Mouse (Mus musculus) kidney, embryonic 14.5 days (tissue): ENCODE results near the gene Olfr1392. TPM values are rescaled to one million over a fixed set of nuclear protein-coding genes. Genes with fewer than 3 reads are reported as not detected.
"Not testable (repeated sequence)": the region's sequence is repeated elsewhere in the genome, so short reads cannot be mapped to it uniquely, and the experiment has no call there.

Experiments used
- ATAC-seq: fragments of 200-750 bp; cut with Nextera tagmentation; 2 replicates; pipeline ENCODE4 v1.8.0; 2017; ENCODE audit warnings: moderate number of reproducible peaks, mild to moderate bottlenecking, moderate TSS enrichment, moderate library complexity; ENCODE audit not compliant: low FRiP score, low TSS enrichment
- H3K27ac ChIP-seq: fragments of 300-500 bp; sonication (generic); 2 replicates; pipeline ENCODE4 v1.5.1; 2014; ENCODE audit warnings: low read depth, mild to moderate bottlenecking, low read length, moderate library complexity, mixed read lengths
- H3K27me3 ChIP-seq: fragments of 300-500 bp; sonication (generic); 2 replicates; pipeline ENCODE4 v1.6.1; 2014; ENCODE audit warnings: mild to moderate bottlenecking, low read length; ENCODE audit not compliant: control insufficient read depth, insufficient read depth
- H3K36me3 ChIP-seq: fragments of 300-500 bp; sonication (generic); 2 replicates; pipeline ENCODE4 v1.6.1; 2014; ENCODE audit warnings: low read length, mixed read lengths; ENCODE audit not compliant: control insufficient read depth, insufficient read depth
- H3K4me1 ChIP-seq: fragments of 300-500 bp; sonication (generic); 2 replicates; pipeline ENCODE4 v1.6.1; 2014; ENCODE audit warnings: low read length, mixed read lengths; ENCODE audit not compliant: control insufficient read depth, insufficient read depth
- H3K4me2 ChIP-seq: fragments of 300-500 bp; sonication (generic); replicated peaks from 2 replicates; pipeline ENCODE4 v1.6.1; 2014; ENCODE audit warnings: low read depth, mild to moderate bottlenecking, low read length
- H3K4me3 ChIP-seq: fragments of 300-500 bp; sonication (generic); 2 replicates; pipeline ENCODE4 v1.5.1; 2014; ENCODE audit warnings: mild to moderate bottlenecking, low read length
- H3K9ac ChIP-seq: fragments of 300-500 bp; sonication (generic); 2 replicates; pipeline ENCODE4 v1.6.1; 2014; ENCODE audit warnings: low read depth, mild to moderate bottlenecking, low read length, moderate library complexity
- H3K9me3 ChIP-seq: fragments of 300-500 bp; sonication (generic); 2 replicates; pipeline ENCODE4 v1.6.1; 2016; ENCODE audit warnings: low read length; ENCODE audit not compliant: control insufficient read depth
- WGBS: fragments of 180-500 bp; shearing (Covaris S2); extraction: QIAGEN DNeasy Blood & Tissue Kit; methylation state at CpG from one replicate; pipeline ENCODE4 v1.1.7; 2014; 5-methylcytosine and 5-hydroxymethylcytosine counted together
- polyA plus RNA-seq: library from polyadenylated mRNA; unstranded; fragments of >200 nt; fragmentation: Nextera tagmentation; extraction: Ambion mirVana; gene quantifications from 2 replicates; pipeline ENCODE4 v1.2.1, GENCODE M21; 2014

Olfr1392 gene
- polyA plus RNA-seq, result not detected in 2 replicates

DNA sequence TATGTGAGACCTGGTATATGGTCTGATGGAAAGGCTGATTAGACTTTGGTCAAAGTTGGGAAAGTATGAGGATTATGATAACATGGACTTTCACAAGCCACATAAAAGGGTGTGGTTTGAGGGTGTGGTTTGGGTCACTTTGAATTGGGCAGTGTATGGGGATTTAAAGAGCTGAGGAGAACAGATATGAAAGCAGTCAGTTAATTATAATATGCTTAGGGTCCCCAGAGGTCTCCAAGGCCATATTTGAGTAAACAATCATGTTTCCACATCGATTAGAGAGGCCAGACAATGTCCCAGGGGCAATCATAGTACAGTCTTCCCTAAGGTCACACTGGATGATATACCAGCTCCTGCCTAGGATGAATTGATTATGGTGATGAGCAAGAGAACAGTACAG, at the start of gene Olfr1392:
Gene Olfr1392, plus strand, starts transcription at position 301 of the 400 bp plus-strand sequence.
- not testable (repeated sequence) for H3K4me1 ChIP-seq, H3K4me3 ChIP-seq, H3K9me3 ChIP-seq, H3K27me3 ChIP-seq, H3K27ac ChIP-seq, H3K9ac ChIP-seq, H3K36me3 ChIP-seq, H3K4me2 ChIP-seq, ATAC-seq
- 53% methylated on average over 1 of the region's 1 CpGs for WGBS

DNA sequence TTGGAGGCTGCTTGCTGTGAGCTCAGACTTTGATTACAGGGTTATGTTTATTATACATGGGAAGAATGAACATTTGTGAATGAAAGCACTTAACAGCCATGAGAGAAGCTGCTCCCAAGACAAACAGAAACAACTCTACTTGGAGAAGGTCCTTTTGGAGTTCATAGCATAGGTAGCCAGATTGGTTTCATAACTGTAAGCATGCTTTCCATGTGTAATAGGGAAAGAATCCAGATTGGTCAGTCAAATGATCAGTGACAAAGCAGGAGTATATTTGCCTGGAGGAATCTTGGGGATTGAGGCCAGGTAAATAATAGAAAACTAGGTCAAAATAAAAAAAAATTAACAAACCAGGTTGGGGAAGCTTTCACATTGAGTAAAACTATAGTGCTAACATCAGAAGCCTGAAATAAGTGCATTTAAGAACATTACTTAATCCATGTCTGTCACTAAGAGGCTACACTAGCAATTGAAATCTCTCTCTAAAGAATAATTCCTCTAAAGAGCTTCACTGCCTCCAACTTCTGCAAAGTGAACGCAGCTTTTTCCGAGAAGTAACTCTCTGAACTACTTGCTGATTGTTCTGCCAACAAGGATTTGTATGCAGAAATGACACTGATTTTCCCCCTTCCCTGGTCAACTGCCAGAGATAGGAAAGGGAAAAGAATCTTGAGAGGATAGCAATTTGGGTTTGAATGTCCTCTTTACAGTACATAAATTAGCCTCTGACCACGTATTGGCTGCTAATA, 49.4 kb upstream of the Olfr1392 start:
- WGBS, result 72% methylated on average over 3 of the region's 3 CpGs

DNA sequence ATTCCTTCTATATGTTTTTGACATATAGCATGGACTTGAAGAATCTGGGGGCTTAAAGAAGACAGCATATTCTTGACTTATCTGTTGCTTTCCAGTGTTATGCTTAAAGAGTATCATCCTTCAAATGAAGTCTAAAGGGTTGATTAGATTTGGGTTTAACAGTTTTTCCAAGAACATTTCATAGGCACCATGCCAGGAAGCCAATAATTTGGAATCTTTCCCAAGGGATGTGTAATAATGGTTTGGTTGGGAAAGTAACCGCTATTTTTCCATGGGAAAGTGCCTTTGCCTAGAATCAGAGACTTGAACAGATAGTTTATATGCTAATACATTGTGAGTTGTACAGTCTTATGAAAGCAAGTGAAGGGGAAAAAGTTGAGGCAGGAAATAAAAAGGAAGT, 48.2 kb upstream of the Olfr1392 start:
- 0 out of 2 replicates have a peak, but pooled peaks cover 3% of the 10 kb centered on the region for H3K9me3 ChIP-seq
- no peak overlapping the region for H3K4me2 ChIP-seq
- H3K4me3 ChIP-seq, result no peak overlapping the region
- no peak overlapping the region for H3K9ac ChIP-seq
- H3K4me1 ChIP-seq, result no peaks in the 10 kb centered on the region
- no peak for ATAC-seq
- no peak overlapping the region for H3K27ac ChIP-seq
- no peaks in the 10 kb centered on the region for H3K36me3 ChIP-seq
- 75% methylated on average over 1 of the region's 1 CpGs for WGBS
- no peaks in the 10 kb centered on the region for H3K27me3 ChIP-seq

More for the DNA sequence above, 49.4 kb upstream of the Olfr1392 start:
- H3K36me3 ChIP-seq, result no peaks in the 10 kb centered on the region
- no peaks in the 10 kb centered on the region for H3K27me3 ChIP-seq
- 0 out of 2 replicates have a peak, but pooled peaks cover 3% of the 10 kb centered on the region for H3K9me3 ChIP-seq
- no peak overlapping the region for H3K9ac ChIP-seq
- no peak for ATAC-seq
- no peak overlapping the region for H3K4me2 ChIP-seq
- H3K4me3 ChIP-seq, result no peak overlapping the region
- H3K4me1 ChIP-seq, result no peaks in the 10 kb centered on the region
- H3K27ac ChIP-seq, result no peak overlapping the region

DNA sequence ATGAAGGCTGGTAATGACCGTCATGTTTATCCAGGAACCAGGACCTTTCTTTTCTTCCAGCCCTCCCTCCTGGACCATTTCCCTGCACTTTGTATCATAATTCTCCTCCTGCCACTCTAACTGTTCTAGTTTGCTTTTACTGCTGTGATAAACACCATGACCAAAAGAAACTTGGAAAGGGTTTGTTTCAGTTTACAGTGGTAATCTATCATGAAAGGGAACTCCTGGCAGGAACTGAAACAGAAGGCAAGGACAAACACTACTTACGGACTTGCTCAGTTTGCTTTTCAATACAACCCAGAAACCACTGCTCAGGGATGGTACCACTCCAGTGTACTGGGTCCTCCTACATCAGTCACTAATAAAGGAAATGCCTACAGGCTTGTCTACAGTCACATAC, 47.5 kb upstream of the Olfr1392 start:
- 66% methylated on average over 2 of the region's 2 CpGs for WGBS
- H3K4me1 ChIP-seq, result no peaks in the 10 kb centered on the region
- no peak overlapping the region for H3K4me2 ChIP-seq
- H3K4me3 ChIP-seq, result no peak overlapping the region
- no peak overlapping the region for H3K9ac ChIP-seq
- H3K36me3 ChIP-seq, result no peaks in the 10 kb centered on the region
- 0 out of 2 replicates have a peak, but pooled peaks cover 3% of the 10 kb centered on the region for H3K9me3 ChIP-seq
- H3K27me3 ChIP-seq, result no peaks in the 10 kb centered on the region
- ATAC-seq, result no peak
- no peak overlapping the region for H3K27ac ChIP-seq

DNA sequence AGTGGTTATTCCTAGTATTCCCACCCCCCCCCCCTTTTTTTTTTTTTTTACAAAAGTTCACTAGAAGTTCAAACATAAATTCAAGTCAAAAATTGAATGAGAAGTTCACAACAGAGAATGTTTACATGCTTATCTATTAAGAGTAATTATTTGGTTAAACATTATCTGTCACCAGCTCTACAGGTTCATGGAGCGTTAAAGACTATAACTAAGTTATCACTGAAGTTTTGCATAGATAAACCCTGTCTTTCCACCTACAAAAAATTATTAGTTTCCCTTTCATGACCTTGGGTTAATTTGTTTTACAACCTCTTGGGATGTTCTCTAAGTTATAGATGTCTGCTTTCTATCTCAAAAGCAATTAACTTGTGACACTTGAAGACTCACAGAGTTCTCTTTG, 44.8 kb upstream of the Olfr1392 start:
- Histone ChIP-seq H3K27me3 (no peaks in the 10 kb centered on the region), H3K9ac (no peak overlapping the region), H3K4me1 (peaks cover 7% of the 10 kb centered on the region; the same call in 1 of the 2 replicates), H3K9me3 (0 out of 2 replicates have a peak, but pooled peaks cover 3% of the 10 kb centered on the region), H3K4me2 (no peak overlapping the region), H3K36me3 (no peaks in the 10 kb centered on the region), H3K27ac (no peak overlapping the region), H3K4me3 (no peak overlapping the region)
- 89% methylated on average over 1 of the region's 1 CpGs for WGBS
- no peak for ATAC-seq

DNA sequence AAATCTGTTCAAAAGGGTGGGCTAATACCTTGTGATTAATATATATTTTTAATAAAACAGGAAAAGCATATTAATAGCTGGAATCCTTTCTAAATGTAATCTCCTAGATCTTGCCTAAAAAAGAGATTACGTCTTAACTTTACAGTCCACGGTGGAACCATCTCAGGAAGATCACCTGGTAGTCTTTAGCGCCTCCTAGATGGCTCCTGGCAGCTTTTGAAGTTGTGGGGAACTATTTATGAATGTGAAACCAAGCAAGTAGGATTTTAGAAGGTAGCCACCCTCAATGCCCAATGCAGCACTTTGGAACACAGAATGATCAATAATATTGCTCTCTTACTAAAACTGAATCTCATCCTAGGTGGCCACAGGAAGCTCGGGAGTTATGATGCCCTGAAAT, 44.2 kb upstream of the Olfr1392 start:
- Histone ChIP-seq H3K9me3 (0 out of 2 replicates have a peak, but pooled peaks cover 3% of the 10 kb centered on the region), H3K9ac (no peak overlapping the region), H3K4me1 (peaks cover 12% of the 10 kb centered on the region), H3K27ac (no peak overlapping the region), H3K36me3 (no peaks in the 10 kb centered on the region), H3K4me2 (no peak overlapping the region), H3K4me3 (no peak overlapping the region), H3K27me3 (no peaks in the 10 kb centered on the region)
- 87% methylated on average over 4 of the region's 4 CpGs for WGBS
- no peak for ATAC-seq

DNA sequence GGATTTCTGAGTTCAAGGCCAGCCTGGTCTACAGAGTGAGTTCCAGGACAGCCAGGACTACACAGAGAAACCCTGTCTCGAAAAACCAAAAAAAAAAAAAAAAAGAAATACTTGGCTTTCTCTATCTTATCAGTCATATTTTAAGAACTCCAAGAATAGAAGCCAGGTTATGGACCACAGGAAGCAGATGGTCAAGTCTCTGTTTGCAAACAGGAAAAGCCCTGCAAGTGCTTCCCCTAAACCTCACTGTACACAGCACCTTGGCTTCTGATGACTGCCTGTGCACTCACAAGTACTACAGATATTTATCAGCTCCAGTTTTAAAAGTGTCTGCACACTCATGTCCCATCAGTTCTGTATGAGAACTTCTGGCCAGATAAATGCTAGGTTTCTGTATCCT, 43.6 kb upstream of the Olfr1392 start:
- WGBS, result 67% methylated on average over 1 of the region's 1 CpGs
- Histone ChIP-seq H3K27me3 (no peaks in the 10 kb centered on the region), H3K9ac (no peak overlapping the region), H3K27ac (no peak overlapping the region), H3K4me2 (no peak overlapping the region), H3K36me3 (no peaks in the 10 kb centered on the region), H3K9me3 (0 out of 2 replicates have a peak, but pooled peaks cover 3% of the 10 kb centered on the region), H3K4me3 (no peak overlapping the region), H3K4me1 (peaks cover 13% of the 10 kb centered on the region)
- no peak for ATAC-seq

DNA sequence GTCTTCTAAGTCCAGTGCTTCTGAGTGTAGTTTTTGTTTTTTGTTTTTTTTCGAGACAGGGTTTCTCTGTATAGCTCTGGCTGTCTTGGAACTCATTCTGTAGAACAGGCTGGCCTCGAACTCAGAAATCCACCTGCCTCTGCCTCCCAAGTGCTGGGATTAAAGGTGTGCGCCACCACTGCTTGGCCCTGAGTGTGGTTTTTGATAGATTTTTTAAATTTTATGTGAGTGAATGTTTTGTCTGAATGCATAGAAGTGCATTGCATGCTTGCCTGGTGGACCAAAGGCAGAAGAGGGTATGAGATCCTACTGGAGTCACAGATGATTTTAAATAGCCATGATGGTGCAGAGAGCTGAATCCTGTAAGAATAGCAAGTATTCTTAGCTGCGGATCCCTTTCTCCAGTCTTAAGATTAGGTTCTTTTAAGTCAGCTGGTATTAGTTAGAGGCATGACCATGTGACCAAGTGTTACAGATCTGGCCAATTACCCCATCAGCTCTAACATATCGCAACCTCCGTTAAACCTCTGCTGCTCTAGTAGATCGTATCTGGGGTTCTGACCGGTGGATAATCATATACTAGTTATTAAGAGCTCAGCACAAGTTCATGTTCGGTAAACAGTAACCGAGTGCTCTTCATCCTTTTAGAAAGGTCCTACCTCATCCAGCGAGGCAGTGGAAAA, 42.0 kb upstream of the Olfr1392 start:
- 0 out of 2 replicates have a peak, but pooled peaks have one; percentile 0 for ATAC-seq

More for the DNA sequence above, 42.0 kb upstream of the Olfr1392 start:
- Histone ChIP-seq H3K4me1 (peaks cover 16% of the 10 kb centered on the region), H3K27ac (peak overlapping the region; percentile 80), H3K36me3 (no peaks in the 10 kb centered on the region), H3K9me3 (0 out of 2 replicates have a peak, but pooled peaks cover 3% of the 10 kb centered on the region), H3K9ac (peak overlapping the region; percentile 53), H3K4me2 (peak overlapping the region; percentile 67), H3K4me3 (peak overlapping the region; percentile 51), H3K27me3 (no peaks in the 10 kb centered on the region)
- 23% methylated on average over 11 of the region's 11 CpGs for WGBS
